ENCODE assay signal across 17 mouse cellular contexts in genomic region chr13:71690069-71690817, GRCm38 (mm10).
DNase-seq lines count a peak whose midpoint lies in the region; ATAC-seq and TF ChIP-seq lines count a peak whose summit lies in the region.
"Had no signal": no experiment of that assay in that cellular context is flagged by ENCODE, and none has a peak within 500 bp of the region (broad histone marks: within the 10 kb centered on the region; RNA-seq: fewer than 3 reads in every experiment).

No protein-coding gene starts in this region.

- H3K4me1 ChIP-seq in kidney, postnatal 0 days (replicated peaks; ENCODE audit: insufficient read depth, low read length) = no peaks in the 10 kb centered on the region
- H3K4me1 ChIP-seq in kidney, adult 2 months (ENCODE audit: control insufficient read depth, insufficient read depth, low read length) = no peaks in the 10 kb centered on the region
- peaks cover 5% of the 10 kb centered on the region for H3K4me1 ChIP-seq in forebrain, embryonic 13.5 days
- peaks cover 30% of the 10 kb centered on the region for H3K4me1 ChIP-seq in limb, embryonic 10.5 days
- peaks cover 10% of the 10 kb centered on the region; the same call in 1 of the 2 replicates for H3K4me1 ChIP-seq in neural tube, embryonic 15.5 days
- H3K4me1 ChIP-seq: megakaryocyte, embryonic 14.5 days had no signal

- no peak for ATAC-seq in kidney, postnatal 0 days (replicated peaks; ENCODE audit: low FRiP score, low read depth)
- peak; percentile 89 for ATAC-seq in forebrain, embryonic 13.5 days
- no peak for ATAC-seq in neural tube, embryonic 15.5 days (ENCODE audit: low FRiP score)
- ATAC-seq: liver, postnatal 0 days had no signal

- H3K4me2 ChIP-seq in kidney, postnatal 0 days (ENCODE audit: low read length) = no peak overlapping the region
- H3K4me2 ChIP-seq in forebrain, embryonic 13.5 days = peak overlapping the region; percentile 42
- peak overlapping the region; percentile 13; the same call in 1 of the 2 replicates for H3K4me2 ChIP-seq in neural tube, embryonic 15.5 days

- no peak for TF ChIP-seq CTCF in kidney, postnatal 0 days (IDR thresholded peaks at IDR 0.05; ENCODE audit: low read depth)
- no peak for TF ChIP-seq CTCF in kidney, adult 2 months (conservative IDR thresholded peaks at IDR 0.05; ENCODE audit: insufficient read depth, insufficient read length, low read depth, low read length)

- DNase-seq in kidney, postnatal 0 days (ENCODE audit: low spot score) = peak; percentile 3
- DNase-seq in kidney, adult 2 months = no peak
- DNase-seq in limb, embryonic 10.5 days (ENCODE audit: low spot score) = no peak
- DNase-seq in left cerebral cortex, adult 8-10 months (ENCODE audit: low spot score in 2 of 2) = no peak
- no peak for DNase-seq in gastrocnemius, postnatal 25 days
- DNase-seq in lung, postnatal 4 days = no peak
- DNase-seq: adrenal gland, postnatal 14 days; B cell, adult 2 months; cerebellum, adult 8-10 months; heart, adult 11 months; heart, postnatal 36 days; kidney, postnatal 14 days; liver, postnatal 0 days had no signal

- no peaks in the 10 kb centered on the region for H3K27me3 ChIP-seq in kidney, postnatal 0 days (ENCODE audit: insufficient read depth, low read length)
- no peaks in the 10 kb centered on the region for H3K27me3 ChIP-seq in kidney, adult 2 months (replicated peaks; ENCODE audit: control insufficient read depth, insufficient read depth, low read length)
- H3K27me3 ChIP-seq in forebrain, embryonic 13.5 days = no peaks in the 10 kb centered on the region
- H3K27me3 ChIP-seq in limb, embryonic 10.5 days (ENCODE audit: low read depth, poor library complexity, severe bottlenecking) = peaks cover 75% of the 10 kb centered on the region
- peaks cover 10% of the 10 kb centered on the region; the same call in 1 of the 2 replicates for H3K27me3 ChIP-seq in neural tube, embryonic 15.5 days (replicated peaks)
- H3K27me3 ChIP-seq: megakaryocyte, embryonic 14.5 days had no signal

- no peak overlapping the region for H3K4me3 ChIP-seq in kidney, postnatal 0 days (replicated peaks; ENCODE audit: low read depth, low read length)
- no peak overlapping the region for H3K4me3 ChIP-seq in kidney, adult 2 months (ENCODE audit: insufficient read depth, low read depth, low read length)
- peak overlapping the region; percentile 22 for H3K4me3 ChIP-seq in forebrain, embryonic 13.5 days
- 0 out of 2 replicates have a peak overlapping the region, but pooled peaks have one; percentile 6 for H3K4me3 ChIP-seq in limb, embryonic 10.5 days
- no peak overlapping the region for H3K4me3 ChIP-seq in neural tube, embryonic 15.5 days (replicated peaks)
- H3K4me3 ChIP-seq: erythroblast, embryonic 14.5 days had no signal

- H3K9ac ChIP-seq in kidney, postnatal 0 days (ENCODE audit: low read depth, low read length) = no peak overlapping the region
- H3K9ac ChIP-seq in forebrain, embryonic 13.5 days = no peak overlapping the region
- no peak overlapping the region for H3K9ac ChIP-seq in neural tube, embryonic 15.5 days (replicated peaks)
- H3K9ac ChIP-seq: liver, postnatal 0 days had no signal

- no peak for TF ChIP-seq POLR2A in kidney, adult 2 months (IDR thresholded peaks at IDR 0.05; ENCODE audit: low read depth, low read length)

- no peaks in the 10 kb centered on the region for H3K9me3 ChIP-seq in kidney, postnatal 0 days (replicated peaks; ENCODE audit: low read length)
- no peaks in the 10 kb centered on the region for H3K9me3 ChIP-seq in forebrain, embryonic 13.5 days (replicated peaks)
- no peaks in the 10 kb centered on the region for H3K9me3 ChIP-seq in limb, embryonic 10.5 days (replicated peaks)
- H3K9me3 ChIP-seq in neural tube, embryonic 15.5 days (replicated peaks) = no peaks in the 10 kb centered on the region

- 31% methylated on average over 20 of the region's 20 CpGs for WGBS in kidney, postnatal 0 days
- 40% methylated on average over 20 of the region's 20 CpGs for WGBS in kidney, adult 2 months
- WGBS in forebrain, embryonic 13.5 days = 11% methylated on average over 20 of the region's 20 CpGs
- WGBS in limb, embryonic 10.5 days = 11% methylated on average over 20 of the region's 20 CpGs
- 29% methylated on average over 20 of the region's 20 CpGs for WGBS in neural tube, embryonic 15.5 days

- no peak overlapping the region for H3K27ac ChIP-seq in kidney, postnatal 0 days
- H3K27ac ChIP-seq in kidney, adult 2 months (ENCODE audit: insufficient read depth, low read depth, low read length) = no peak overlapping the region
- no peak overlapping the region for H3K27ac ChIP-seq in forebrain, embryonic 13.5 days
- H3K27ac ChIP-seq in limb, embryonic 10.5 days = no peak overlapping the region
- no peak overlapping the region for H3K27ac ChIP-seq in neural tube, embryonic 15.5 days (replicated peaks)

- no peaks in the 10 kb centered on the region for H3K36me3 ChIP-seq in kidney, postnatal 0 days (ENCODE audit: insufficient read depth, low read length)
- H3K36me3 ChIP-seq in kidney, adult 2 months (ENCODE audit: control insufficient read depth, insufficient read depth, low read length) = no peaks in the 10 kb centered on the region
- H3K36me3 ChIP-seq in forebrain, embryonic 13.5 days (ENCODE audit: poor library complexity, severe bottlenecking) = no peaks in the 10 kb centered on the region
- no peaks in the 10 kb centered on the region for H3K36me3 ChIP-seq in limb, embryonic 10.5 days
- no peaks in the 10 kb centered on the region for H3K36me3 ChIP-seq in neural tube, embryonic 15.5 days

Comparison
In these comparisons a context has a peak if more than half of its experiments do, and no peak if none do; other contexts are left out.
1. H3K4me3 ChIP-seq: peak in forebrain, embryonic 13.5 days (single experiment) and limb, embryonic 10.5 days (single experiment); none in kidney, postnatal 0 days (single experiment), kidney, adult 2 months (single experiment) and neural tube, embryonic 15.5 days (single experiment).